Mouse (Mus musculus) left cerebral cortex, adult 2 months (tissue): ENCODE results near the gene Lrrc29. TPM values are rescaled to one million over a fixed set of nuclear protein-coding genes. Genes with fewer than 3 reads are reported as not detected.
A peak's percentile ranks its signal among the peaks of the same experiment; 100 is the strongest.

ENCODE experiments used
- DNase-seq, 2 experiments: peaks; one replicate each; pipeline ENCODE4 v3.0.0; 2021 to 2022; ENCODE audit warnings: low spot score in 2 of 2, mixed read lengths in 1 of 2; ENCODE audit errors: extremely low spot score in 1 of 2
- H3K27ac ChIP-seq: fragments of 200-600 bp; 2 replicates; pipeline ENCODE4 v1.8.1; 2022
- H3K4me3 ChIP-seq: fragments of 200-600 bp; 2 replicates; pipeline ENCODE4 v1.8.1; 2022
- CTCF ChIP-seq: fragments of 200-600 bp; IDR thresholded peaks from 2 replicates; pipeline ENCODE4 v1.8.1; 2022; ENCODE audit warnings: antibody characterized with exemption, mild to moderate bottlenecking, moderate library complexity
- intact Hi-C: fragments of 180-260 bp; cut with DNase I; formaldehyde crosslinking; loops from one replicate; pipeline ENCODE4 v1.15.1; 2025
- microRNA-seq, 2 experiments: library from miRNA; unstranded; fragments of <30 nt; microRNA quantifications; one replicate each; pipeline ENCODE4 v1.2.0; 2021
- total RNA-seq, 2 experiments: library from RNA; stranded (reverse); gene quantifications; 2 replicates each; pipeline ENCODE4 v1.2.3; 2021

The Lrrc29 gene
- total RNA-seq, 2 experiments from 2014 or later: 6.6 to 6.8 TPM

- peak; percentile 7 for TF ChIP-seq CTCF
- 0 out of 2 replicates have a peak within 1 kb of the TSS, but pooled peaks have one; percentile 36 for H3K27ac ChIP-seq
- peak; percentile 41 to 53 for DNase-seq
- H3K4me3 ChIP-seq: peak within 1 kb of the TSS; percentile 61
- intact Hi-C loops: no loop called here
Measured at GRCm38 (mm10) chr8:105264024-105264982, 61.8 kb downstream of the Lrrc29 start, which contains the start of the genes Tradd and Fbxl8. Gene Tradd (minus strand): TSS chr8:105264609. Gene Fbxl8 (plus strand): TSS chr8:105264648.

DNA sequence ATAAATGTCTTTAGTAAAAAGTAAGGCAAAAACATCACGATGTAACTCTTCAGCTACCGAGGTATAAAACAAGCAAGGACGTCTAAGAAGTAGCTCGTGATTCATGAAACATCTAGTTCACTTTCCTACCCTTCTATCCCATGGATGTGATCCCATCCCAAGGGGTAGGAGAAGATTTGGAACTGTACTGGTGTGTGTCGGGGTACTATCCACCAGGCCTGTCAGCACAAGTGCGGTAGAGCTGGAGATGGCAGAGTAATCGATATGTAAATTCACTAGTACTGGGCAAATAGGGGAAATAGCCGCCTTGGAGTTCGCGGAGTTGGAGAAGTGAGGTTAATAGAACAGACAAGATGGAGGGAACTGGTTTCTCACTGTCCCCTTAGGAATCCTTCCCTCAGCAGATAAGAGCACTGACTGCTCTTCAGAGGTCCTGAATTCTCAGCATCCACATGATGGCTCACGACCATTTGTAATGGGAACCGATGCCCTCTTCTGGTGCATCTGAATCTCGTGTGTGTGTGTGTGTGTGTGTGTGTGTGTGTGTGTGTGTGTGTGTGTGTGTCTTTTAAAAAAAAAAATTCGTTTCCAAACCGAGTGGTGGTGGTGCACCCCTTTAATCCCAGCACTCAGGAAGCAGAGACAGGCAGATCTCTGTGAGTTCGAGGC is 62.7 kb downstream of the Lrrc29 start:
- no peak for TF ChIP-seq CTCF
- DNase-seq: no peak
- intact Hi-C loops: no loop called here
- Histone ChIP-seq H3K27ac (no peak overlapping the region), H3K4me3 (no peak overlapping the region)

Small RNA genes lying within 50 kb of the gene (microRNA-seq; reads per million reads assigned to microRNA genes)
- gene Gm27320 (0 reads per million in 2 experiments), gene Mir328 (14,844 to 17,063 reads per million in 2 experiments)

Other genes starting within 250 kb of the Lrrc29 start
- not detected for gene Ces3b, start 242.5 kb downstream of the Lrrc29 start, total RNA-seq
- not detected for gene Ces4a, start 194.5 kb downstream of the Lrrc29 start, total RNA-seq
- 10 to 100 TPM; 20.7 to 22.3 TPM for gene Cbfb, start 155.6 kb downstream of the Lrrc29 start, total RNA-seq
- gene D230025D16Rik, start 101.1 kb downstream of the Lrrc29 start, total RNA-seq: 10 to 100 TPM; 37.9 to 38.3 TPM
- gene B3gnt9, start 71.1 kb downstream of the Lrrc29 start, total RNA-seq: 1 to 10 TPM; 2.1 to 2.8 TPM
- 1 to 10 TPM; 8.0 TPM for gene Tradd, start 61.7 kb downstream of the Lrrc29 start, total RNA-seq
- gene Fbxl8, start 61.6 kb downstream of the Lrrc29 start, total RNA-seq: 1 to 10 TPM in 1 of 2 experiments, under 1 TPM in 1; 1.00 to 1.1 TPM
- gene Hsf4, start 56.5 kb downstream of the Lrrc29 start, total RNA-seq: 10 to 100 TPM; 17.2 to 17.5 TPM
- 10 to 100 TPM in 1 of 2 experiments, 1 to 10 TPM in 1; 8.9 to 10.4 TPM for gene Nol3, start 50.1 kb downstream of the Lrrc29 start, total RNA-seq
- 10 to 100 TPM; 28.0 to 30.0 TPM for gene 4931428F04Rik, start 36.4 kb downstream of the Lrrc29 start, total RNA-seq
- 1 to 10 TPM; 1.1 to 2.2 TPM for gene Exoc3l, start 30.2 kb downstream of the Lrrc29 start, total RNA-seq
- gene E2f4, start 28.6 kb downstream of the Lrrc29 start, total RNA-seq: 10 to 100 TPM; 36.4 to 39.3 TPM
- gene Elmo3, start 20.7 kb downstream of the Lrrc29 start, total RNA-seq: 1 to 10 TPM; 1.4 to 1.9 TPM
- gene Tmem208, start 76 bp upstream of the Lrrc29 start, total RNA-seq: 10 to 100 TPM; 35.4 to 40.1 TPM
- gene Fhod1, start 21.7 kb upstream of the Lrrc29 start, total RNA-seq: 1 to 10 TPM; 3.5 to 3.7 TPM
- gene Slc9a5, start 22.6 kb upstream of the Lrrc29 start, total RNA-seq: 10 to 100 TPM; 41.9 to 42.5 TPM
- gene Plekhg4, start 47.0 kb upstream of the Lrrc29 start, total RNA-seq: 1 to 10 TPM; 3.7 to 4.5 TPM
- gene Kctd19, start 87.2 kb upstream of the Lrrc29 start, total RNA-seq: not detected
- gene Lrrc36, start 87.3 kb upstream of the Lrrc29 start, total RNA-seq: under 1 TPM in 1 of 2 experiments, not detected in 1; 0.27 TPM
- 10 to 100 TPM; 36.1 to 42.5 TPM for gene Tppp3, start 145.2 kb upstream of the Lrrc29 start, total RNA-seq
- 10 to 100 TPM; 43.0 to 48.7 TPM for gene Zdhhc1, start 170.6 kb upstream of the Lrrc29 start, total RNA-seq
- not detected for gene Hsd11b2, start 192.5 kb upstream of the Lrrc29 start, total RNA-seq
- 100 to 1,000 TPM; 288 to 319 TPM for gene Atp6v0d1, start 239.8 kb upstream of the Lrrc29 start, total RNA-seq